Mouse (Mus musculus) Patski (cell line): ENCODE results near the gene Sla2. TPM values are rescaled to one million over a fixed set of nuclear protein-coding genes. Genes with fewer than 3 reads are reported as not detected.

ENCODE experiments used
- ATAC-seq: fragments of 100-300 bp; one replicate; pipeline ENCODE4 v1.8.0; 2021
- CTCF ChIA-PET: fragments of 350-600 bp; sonication (Branson Sonifier 250); formaldehyde crosslinking; loops from one replicate; lab custom pipeline; 2022; ENCODE audit warnings: inconsistent platforms; lab: Charles Lee
- POLR2A ChIA-PET: fragments of 350-600 bp; sonication (Branson Sonifier 250); formaldehyde crosslinking; loops from one replicate; lab custom pipeline; 2022; ENCODE audit warnings: antibody characterized with exemption, inconsistent platforms; lab: Charles Lee
- DNase-seq: peaks from one replicate; pipeline ENCODE4 v3.0.0-alpha.2; 2011; ENCODE audit warnings: low read depth, low spot score
- H3K27me3 ChIP-seq: fragments of 371-371 bp; one replicate; pipeline ENCODE4 v1.5.1; 2021
- CTCF ChIP-seq: fragments of 100-300 bp; IDR thresholded peaks from one replicate; pipeline ENCODE4 v1.5.1; 2021
- in situ Hi-C: fragments of 300-500 bp; cut with MboI; formaldehyde crosslinking; loops from 3 replicates; pipeline ENCODE4 v1.11.1; 2018; ENCODE audit warnings: low pct_unique_long_range_greater_than_20kb, mixed read lengths
- polyA plus RNA-seq: library from polyadenylated mRNA; unstranded; gene quantifications from one replicate; pipeline ENCODE4 v1.2.3, GENCODE M21; 2021

Sla2 gene
- polyA plus RNA-seq, 1 experiment from 2014 or later, result 0.09 TPM

DNA sequence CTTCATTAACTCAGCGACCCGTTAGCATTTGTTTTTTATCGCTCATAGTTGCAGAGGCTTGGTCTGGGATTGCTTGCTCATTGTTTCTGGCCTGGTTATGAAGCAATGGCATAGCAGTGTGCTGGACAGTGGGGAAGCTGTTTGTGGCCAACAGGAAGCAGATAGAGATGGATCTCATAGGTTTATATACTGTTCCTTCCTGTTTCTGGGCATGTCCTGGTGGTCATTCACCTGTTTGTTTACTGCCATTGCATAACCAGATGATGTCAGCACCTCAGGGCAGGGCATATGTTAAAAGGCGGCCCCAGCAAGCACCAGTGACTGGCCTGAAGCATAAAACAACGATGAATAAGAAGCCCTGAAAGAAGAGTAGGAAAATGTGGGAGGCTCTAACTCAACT is 36.5 kb downstream of the Sla2 start:
- no peak for TF ChIP-seq CTCF
- ATAC-seq (no peak), DNase-seq (no peak)
- ChIA-PET CTCF (no interaction called here), POLR2A (no interaction called here)
- in situ Hi-C loops, result no loop called here
- no peaks in the 10 kb centered on the region for H3K27me3 ChIP-seq

- ATAC-seq, result no peak
- TF ChIP-seq CTCF, result no peak
- no peak for DNase-seq
- H3K27me3 ChIP-seq, result no peaks in the 10 kb centered on the region
- in situ Hi-C loops, result no loop called here
- POLR2A ChIA-PET, result interaction anchor here (1.4 kb wide), 1 partner anchor 13 kb away, joined by 7 read pairs; no protein-coding TSS in a partner anchor
- CTCF ChIA-PET, result interaction anchor here (1.0 to 1.8 kb wide), 2 partner anchors 9 to 480 kb away, joined by 3 to 7 read pairs; partner anchors contain the start of gene 4930518I15Rik
Observed at GRCm38 (mm10) chr2:156848526-156849182, 38.3 kb downstream of the Sla2 start.

DNA sequence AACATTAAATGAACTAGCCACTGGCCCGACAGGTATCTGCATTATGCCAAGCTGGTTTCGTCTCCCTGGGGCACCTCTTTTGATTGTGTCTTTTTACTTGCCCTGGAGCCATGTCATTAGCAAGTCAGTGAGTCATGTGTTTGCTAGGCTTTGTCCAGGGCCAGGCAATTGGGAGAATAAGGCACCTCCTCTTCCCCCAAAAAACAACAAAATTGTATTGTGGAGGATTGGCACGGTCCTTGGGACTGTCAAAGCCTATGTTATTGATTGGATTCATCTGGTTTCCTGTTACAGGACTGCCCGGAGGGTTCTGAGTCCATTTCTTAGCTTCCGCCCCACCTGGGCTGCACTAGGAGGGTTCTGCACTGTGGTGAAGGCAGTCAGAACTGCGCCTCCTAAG is 39.3 kb downstream of the Sla2 start:
- peak; percentile 40 for ATAC-seq
- POLR2A ChIA-PET, result interaction anchor here (1.4 kb wide), 1 partner anchor 14 kb away, joined by 7 read pairs; no protein-coding TSS in a partner anchor
- no peaks in the 10 kb centered on the region for H3K27me3 ChIP-seq
- DNase-seq, result no peak
- no peak for TF ChIP-seq CTCF
- in situ Hi-C loops, result no loop called here
- CTCF ChIA-PET, result interaction anchor here (1.8 kb wide), 1 partner anchor 10 kb away, joined by 7 read pairs; the partner anchor contains the start of gene 4930518I15Rik

- TF ChIP-seq CTCF, result no peak
- no peak for ATAC-seq
- CTCF ChIA-PET, result no interaction called here
Observed at GRCm38 (mm10) chr2:156844715-156845114, 42.3 kb downstream of the Sla2 start.

GRCm38 (mm10) chr2:156843331-156843730 is 43.7 kb downstream of the Sla2 start:
- CTCF ChIA-PET, result no interaction called here

More at GRCm38 (mm10) chr2:156844715-156845114, 42.3 kb downstream of the Sla2 start:
- POLR2A ChIA-PET, result no interaction called here
- no peaks in the 10 kb centered on the region for H3K27me3 ChIP-seq
- no peak for DNase-seq
- in situ Hi-C loops, result no loop called here

GRCm38 (mm10) chr2:156842711-156843110 is 44.3 kb downstream of the Sla2 start:
- ATAC-seq (no peak), DNase-seq (no peak)
- ChIA-PET POLR2A (no interaction called here), CTCF (no interaction called here)
- in situ Hi-C loops, result no loop called here
- no peaks in the 10 kb centered on the region for H3K27me3 ChIP-seq
- no peak for TF ChIP-seq CTCF

More at GRCm38 (mm10) chr2:156843331-156843730, 43.7 kb downstream of the Sla2 start:
- in situ Hi-C loops, result no loop called here
- no peak for ATAC-seq
- POLR2A ChIA-PET, result no interaction called here
- no peaks in the 10 kb centered on the region for H3K27me3 ChIP-seq
- TF ChIP-seq CTCF, result no peak
- DNase-seq, result no peak

- in situ Hi-C loops, result no loop called here
- peak; percentile 24 for ATAC-seq
- CTCF ChIA-PET, result no interaction called here
- H3K27me3 ChIP-seq, result no peaks in the 10 kb centered on the region
- POLR2A ChIA-PET, result interaction anchor here (1.0 to 1.1 kb wide), 2 partner anchors 22 to 33 kb away, joined by 3 to 4 read pairs; no protein-coding TSS in a partner anchor
- DNase-seq, result peak; percentile 33
- TF ChIP-seq CTCF, result no peak
Observed at GRCm38 (mm10) chr2:156841841-156842706, 44.9 kb downstream of the Sla2 start.

DNA sequence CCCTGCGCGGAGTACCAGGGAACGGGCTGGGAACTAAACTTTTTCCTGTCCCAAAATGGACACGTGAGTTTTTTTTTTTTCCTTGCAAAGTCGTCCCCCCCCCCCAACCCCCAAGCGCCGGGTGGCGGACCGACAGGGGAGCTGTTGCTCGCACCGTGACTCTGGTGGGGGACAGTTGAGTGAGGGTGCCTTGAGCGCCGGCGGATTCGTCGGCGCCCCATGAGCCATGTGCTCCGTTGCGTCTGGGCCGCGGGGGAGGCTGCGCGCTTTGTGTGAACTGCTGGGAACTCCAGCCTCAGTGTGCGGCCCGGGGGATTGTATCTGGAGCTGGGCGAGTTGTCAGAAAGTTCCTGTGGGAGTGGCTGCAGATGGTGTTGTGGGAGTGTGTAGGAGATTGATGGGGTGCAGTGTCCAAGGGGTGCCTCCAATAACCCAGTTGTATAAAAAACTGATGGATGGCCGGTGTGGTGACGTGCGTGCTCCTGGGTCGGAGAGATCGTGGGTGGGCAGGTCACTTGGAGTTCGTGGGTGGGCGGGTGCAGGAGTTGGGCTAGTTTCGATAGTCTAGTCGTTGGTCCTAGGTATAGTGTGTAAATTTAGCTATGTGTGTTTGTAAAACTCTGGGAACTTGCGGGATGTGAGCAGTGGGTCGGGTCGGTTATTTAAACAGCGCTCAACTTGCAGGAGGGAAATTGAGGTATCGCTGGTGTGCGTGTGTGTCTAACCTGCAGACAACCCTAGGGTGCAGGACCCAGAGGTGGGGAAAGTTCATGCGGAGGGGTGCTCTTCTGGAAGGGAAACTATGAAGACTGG is 45.8 kb downstream of the Sla2 start:
- ATAC-seq (peak; percentile 24), DNase-seq (no peak)
- CTCF ChIA-PET, result no interaction called here
- in situ Hi-C loops, result no loop called here
- no peaks in the 10 kb centered on the region for H3K27me3 ChIP-seq
- POLR2A ChIA-PET, result interaction anchor here (0.7 to 1.1 kb wide), 4 partner anchors 11 to 38 kb away, joined by 3 to 4 read pairs (median 4); no protein-coding TSS in a partner anchor
- no peak for TF ChIP-seq CTCF

GRCm38 (mm10) chr2:156840301-156841027 is 46.5 kb downstream of the Sla2 start:
- TF ChIP-seq CTCF, result no peak
- ChIA-PET CTCF (no interaction called here), POLR2A (interaction anchor here (0.7 to 1.0 kb wide), 3 partner anchors 10 to 37 kb away, joined by 3 to 4 read pairs (median 4); no protein-coding TSS in a partner anchor)
- ATAC-seq (peak; percentile 27), DNase-seq (no peak)
- H3K27me3 ChIP-seq, result no peaks in the 10 kb centered on the region
- in situ Hi-C loops, result no loop called here
